Mouse (Mus musculus) liver, adult 2 months (tissue): Measurements from ENCODE around the gene Atp2b1.

Experiments used
- CTCF ChIP-seq: fragments of 200-500 bp; IDR thresholded peaks from 2 replicates; pipeline ENCODE4 v1.5.1; 2011; ENCODE audit warnings: low read depth, low read length, control low read depth
- POLR2A ChIP-seq: fragments of 200-500 bp; IDR thresholded peaks from 2 replicates; pipeline ENCODE4 v1.6.1; 2011; ENCODE audit warnings: low read length, control low read depth; ENCODE audit not compliant: insufficient read depth; ENCODE audit errors: extremely low read depth

GRCm38 (mm10) chr10:98926991-98927390 lies 12.8 kb downstream of the Atp2b1 start:
- no peak for TF ChIP-seq CTCF
- no peak for TF ChIP-seq POLR2A
